Mouse (Mus musculus) brain, embryonic 14.5 days (tissue): ENCODE data around the gene Ldhc.
"Not testable (repeated sequence)": the region's sequence is repeated elsewhere in the genome, so short reads cannot be mapped to it uniquely, and the experiment has no call there.

Experiments used
- CTCF ChIP-seq: fragments of 200-500 bp; IDR thresholded peaks from 2 replicates; pipeline ENCODE4 v1.5.1; 2012; ENCODE audit warnings: inconsistent platforms, mild to moderate bottlenecking, moderate library complexity, borderline replicate concordance; ENCODE audit not compliant: insufficient read depth, insufficient read length; ENCODE audit errors: extremely low read depth
- POLR2A ChIP-seq: fragments of 200-500 bp; IDR thresholded peaks from 2 replicates; pipeline ENCODE4 v1.6.1; 2012; ENCODE audit warnings: mild to moderate bottlenecking, inconsistent platforms, borderline replicate concordance; ENCODE audit not compliant: poor library complexity, insufficient read depth, insufficient read length, severe bottlenecking; ENCODE audit errors: extremely low read depth

DNA sequence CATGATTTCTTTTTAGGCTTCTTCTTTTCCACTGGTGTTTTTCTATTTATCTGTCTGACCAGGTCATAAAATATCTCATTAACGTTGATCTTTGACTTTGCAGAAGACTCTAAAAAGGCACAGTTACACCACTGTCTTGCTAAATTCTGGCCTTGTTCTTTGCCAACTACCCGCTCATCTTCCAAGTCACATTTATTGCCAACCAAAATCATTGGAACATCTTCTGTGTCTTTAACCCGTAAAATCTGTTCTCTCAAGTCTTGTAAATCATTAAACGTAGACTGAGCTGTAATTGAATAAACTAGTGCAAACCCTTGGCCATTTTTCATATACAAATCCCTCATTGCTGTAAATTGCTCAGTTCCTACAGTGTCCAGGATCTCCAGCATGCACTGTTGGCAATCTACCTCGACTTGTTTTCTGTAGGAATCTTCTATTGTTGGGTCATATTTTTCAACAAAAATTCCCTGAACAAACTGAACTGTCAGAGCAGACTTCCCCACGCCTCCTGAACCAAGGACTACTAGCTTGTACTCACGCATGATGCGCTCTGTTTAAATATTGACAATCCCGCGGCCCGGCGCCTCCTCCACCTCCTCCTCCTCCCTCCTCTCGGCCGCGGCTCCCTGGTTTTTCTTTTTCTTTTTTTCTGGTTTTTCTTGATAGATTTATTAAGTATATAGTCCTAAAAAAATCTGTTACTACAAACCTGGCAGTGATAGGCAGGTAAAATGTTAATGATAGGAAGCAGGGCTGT is 39.9 kb upstream of the Ldhc start:
- not testable (repeated sequence) for TF ChIP-seq CTCF, POLR2A
